Mouse (Mus musculus) naive thymus-derived CD4-positive, alpha-beta T cell, adult 2 months (primary cell): ENCODE data around the gene Slc35e4.
"Not testable (repeated sequence)": the region's sequence is repeated elsewhere in the genome, so short reads cannot be mapped to it uniquely, and the experiment has no call there.

Source experiments
- DNase-seq: peaks from one replicate; pipeline ENCODE4 v3.0.0-alpha.2; 2011; ENCODE audit warnings: low read depth

Slc35e4 gene

GRCm38 (mm10) chr11:3918738-3919137 lies 4.3 kb upstream of the Slc35e4 start:
- DNase-seq: peak; percentile 49

- DNase-seq: peak; percentile 81
Observed at GRCm38 (mm10) chr11:3913316-3914108, 952 bp downstream of the Slc35e4 start.

- DNase-seq: no peak
Observed at GRCm38 (mm10) chr11:3912875-3913271, 1.6 kb downstream of the Slc35e4 start.

- DNase-seq: no peak
Observed at GRCm38 (mm10) chr11:3912100-3912874, 2.2 kb downstream of the Slc35e4 start.

GRCm38 (mm10) chr11:3911440-3911839 lies 3.0 kb downstream of the Slc35e4 start:
- not testable (repeated sequence) for DNase-seq

- DNase-seq: no peak
Observed at GRCm38 (mm10) chr11:3910513-3911310, 3.8 kb downstream of the Slc35e4 start.

GRCm38 (mm10) chr11:3909236-3909635 lies 5.2 kb downstream of the Slc35e4 start:
- no peak for DNase-seq

GRCm38 (mm10) chr11:3905446-3905845 lies 9.0 kb downstream of the Slc35e4 start:
- DNase-seq: no peak

GRCm38 (mm10) chr11:3904673-3905072 lies 9.8 kb downstream of the Slc35e4 start:
- no peak for DNase-seq

- no peak for DNase-seq
Observed at GRCm38 (mm10) chr11:3903046-3903445, 11.4 kb downstream of the Slc35e4 start.

GRCm38 (mm10) chr11:3902516-3902915 lies 11.9 kb downstream of the Slc35e4 start:
- no peak for DNase-seq

GRCm38 (mm10) chr11:3900296-3900695 lies 14.2 kb downstream of the Slc35e4 start:
- no peak for DNase-seq

GRCm38 (mm10) chr11:3895933-3896332 lies 18.5 kb downstream of the Slc35e4 start:
- DNase-seq: no peak

GRCm38 (mm10) chr11:3895458-3895857 lies 19.0 kb downstream of the Slc35e4 start:
- DNase-seq: peak; percentile 56

- DNase-seq: peak; percentile 92
Observed at GRCm38 (mm10) chr11:3894406-3895281, 19.8 kb downstream of the Slc35e4 start, which contains the start of the genes 4921536K21Rik and Dusp18. TSS of gene 4921536K21Rik (minus strand) at chr11:3895098. TSS of gene Dusp18 (plus strand) at chr11:3895240.

- no peak for DNase-seq
Observed at GRCm38 (mm10) chr11:3893970-3894369, 20.5 kb downstream of the Slc35e4 start.

- no peak for DNase-seq
Observed at GRCm38 (mm10) chr11:3887331-3887730, 27.1 kb downstream of the Slc35e4 start.

- DNase-seq: no peak
Observed at GRCm38 (mm10) chr11:3883711-3884110, 30.8 kb downstream of the Slc35e4 start.

GRCm38 (mm10) chr11:3879836-3880235 lies 34.6 kb downstream of the Slc35e4 start:
- peak; percentile 81 for DNase-seq

- no peak for DNase-seq
Observed at GRCm38 (mm10) chr11:3878660-3879059, 35.8 kb downstream of the Slc35e4 start.

GRCm38 (mm10) chr11:3876419-3876818 lies 38.0 kb downstream of the Slc35e4 start:
- DNase-seq: no peak
